Mouse (Mus musculus) adrenal gland, postnatal 14 days (tissue): ENCODE results near the gene Gcsam. TPM values are rescaled to one million over a fixed set of nuclear protein-coding genes. Genes with fewer than 3 reads are reported as not detected.

ENCODE experiments used
- DNase-seq: peaks from one replicate; pipeline ENCODE4 v3.0.0; 2021; ENCODE audit warnings: mixed read lengths
- long read RNA-seq, 2 experiments: library from polyadenylated mRNA; stranded (forward); transcript quantifications; one replicate each; pipeline ENCODE4 v2.0.0; 2021
- total RNA-seq: library from RNA; stranded (reverse); gene quantifications from 2 replicates; pipeline ENCODE4 v1.2.3, GENCODE M21; 2021

Gcsam gene
- 0.34 TPM in 1 of 2 replicates, not detected in the other for total RNA-seq
- long read RNA-seq, experiment 1 = 0 reads
- long read RNA-seq, experiment 2 = 0 reads

DNA sequence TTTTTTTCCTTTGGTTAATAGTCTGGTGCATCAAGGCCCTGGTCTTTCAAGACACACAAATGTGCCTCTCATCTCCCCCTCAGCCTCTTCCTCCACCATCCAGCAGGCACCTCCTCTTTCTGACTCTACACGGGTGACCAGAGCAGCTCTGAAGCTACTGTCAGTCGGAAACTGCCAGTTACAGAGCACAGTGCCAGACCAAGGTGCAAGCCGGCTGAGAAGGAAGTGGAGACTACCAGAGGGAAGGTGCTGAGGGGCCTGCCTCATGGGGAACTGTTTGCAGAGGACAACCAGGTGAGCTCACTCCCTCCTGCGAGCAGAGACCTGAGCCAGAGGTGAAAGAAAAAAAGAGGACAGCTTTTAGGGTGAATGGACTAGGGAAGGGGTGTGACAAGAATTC lies at the start of gene Gcsam:
Gene Gcsam, plus strand, starts transcription at position 114 of the 400 bp plus-strand sequence.
- no peak for DNase-seq

DNA sequence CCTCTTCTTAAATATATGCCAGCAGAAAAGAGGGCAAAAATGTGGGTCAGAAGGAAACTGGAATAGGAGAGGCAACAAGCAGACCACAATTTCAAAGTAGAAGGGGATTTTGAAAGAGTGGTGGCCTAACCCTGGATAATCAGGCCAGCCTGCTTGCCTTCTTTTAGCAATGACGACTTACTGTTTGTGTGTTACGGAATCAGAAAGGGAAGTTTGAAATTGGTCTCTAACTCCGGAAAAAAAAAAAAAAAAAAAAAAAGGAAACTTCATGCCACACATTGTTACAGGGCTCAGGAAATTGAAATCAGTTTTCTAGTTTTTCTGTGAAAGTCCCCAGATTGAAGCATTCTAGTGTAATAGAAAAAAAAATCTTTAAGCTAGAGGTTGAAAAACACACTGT lies 48.4 kb upstream of the Gcsam start:
- DNase-seq = no peak

- no peak for DNase-seq
Observed at GRCm38 (mm10) chr16:45572307-45572706, 37.9 kb upstream of the Gcsam start.

- no peak for DNase-seq
Observed at GRCm38 (mm10) chr16:45579883-45580282, 30.3 kb upstream of the Gcsam start.

- DNase-seq = peak; percentile 53
Observed at GRCm38 (mm10) chr16:45582512-45582911, 27.7 kb upstream of the Gcsam start.

- DNase-seq = no peak
Observed at GRCm38 (mm10) chr16:45593656-45594055, 16.5 kb upstream of the Gcsam start.

GRCm38 (mm10) chr16:45595494-45595893 lies 14.7 kb upstream of the Gcsam start:
- no peak for DNase-seq

GRCm38 (mm10) chr16:45608481-45608954 lies 1.7 kb upstream of the Gcsam start:
- peak; percentile 17 for DNase-seq

- peak; percentile 37 for DNase-seq
Observed at GRCm38 (mm10) chr16:45609300-45609699, 880 bp upstream of the Gcsam start.

GRCm38 (mm10) chr16:45613247-45613646 lies 3.1 kb downstream of the Gcsam start:
- no peak for DNase-seq

GRCm38 (mm10) chr16:45615944-45616343 lies 5.8 kb downstream of the Gcsam start:
- no peak for DNase-seq

- DNase-seq = no peak
Observed at GRCm38 (mm10) chr16:45619751-45620375, 9.7 kb downstream of the Gcsam start.

DNA sequence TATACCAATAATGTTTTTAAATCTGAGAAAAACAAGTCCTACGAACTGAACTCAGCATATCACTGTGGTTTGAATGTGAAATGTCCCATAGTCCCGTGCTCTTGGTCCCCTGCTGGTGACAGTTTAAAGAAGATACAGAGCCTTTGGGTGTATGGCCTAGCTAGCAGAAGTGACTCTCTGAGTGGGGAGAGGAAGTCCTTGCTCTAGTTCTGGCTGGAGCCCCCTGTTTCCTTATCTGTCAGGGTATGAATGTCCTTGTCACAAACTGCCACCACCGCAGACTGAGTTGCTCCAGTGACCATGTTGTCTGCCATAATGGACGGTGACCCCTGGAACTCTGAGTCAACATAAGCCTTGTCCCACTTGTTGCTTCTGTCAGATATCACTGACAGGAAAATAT lies 13.1 kb downstream of the Gcsam start:
- no peak for DNase-seq

GRCm38 (mm10) chr16:45624791-45625190 lies 14.6 kb downstream of the Gcsam start:
- DNase-seq = no peak

DNA sequence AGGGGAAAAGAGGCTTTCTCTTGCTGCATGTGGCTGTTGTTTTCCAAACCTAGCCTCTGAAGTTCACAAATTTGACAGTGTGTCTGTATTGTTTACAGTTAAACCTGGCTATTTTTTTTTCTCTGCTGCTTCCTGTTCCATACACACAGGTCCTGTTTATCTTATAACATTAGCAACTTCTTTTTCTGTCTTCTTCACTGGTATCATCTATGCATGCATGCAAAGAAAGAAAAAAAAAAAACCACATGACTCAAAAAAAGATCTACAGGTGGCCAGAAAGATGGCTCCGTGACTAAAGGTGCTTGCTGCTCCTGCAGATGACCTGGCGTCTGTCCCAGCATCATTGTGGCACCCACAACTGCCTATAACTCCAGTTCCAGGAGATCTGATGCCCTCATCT lies 15.2 kb downstream of the Gcsam start:
- DNase-seq = no peak

GRCm38 (mm10) chr16:45629497-45630105 lies 19.4 kb downstream of the Gcsam start:
- no peak for DNase-seq

DNA sequence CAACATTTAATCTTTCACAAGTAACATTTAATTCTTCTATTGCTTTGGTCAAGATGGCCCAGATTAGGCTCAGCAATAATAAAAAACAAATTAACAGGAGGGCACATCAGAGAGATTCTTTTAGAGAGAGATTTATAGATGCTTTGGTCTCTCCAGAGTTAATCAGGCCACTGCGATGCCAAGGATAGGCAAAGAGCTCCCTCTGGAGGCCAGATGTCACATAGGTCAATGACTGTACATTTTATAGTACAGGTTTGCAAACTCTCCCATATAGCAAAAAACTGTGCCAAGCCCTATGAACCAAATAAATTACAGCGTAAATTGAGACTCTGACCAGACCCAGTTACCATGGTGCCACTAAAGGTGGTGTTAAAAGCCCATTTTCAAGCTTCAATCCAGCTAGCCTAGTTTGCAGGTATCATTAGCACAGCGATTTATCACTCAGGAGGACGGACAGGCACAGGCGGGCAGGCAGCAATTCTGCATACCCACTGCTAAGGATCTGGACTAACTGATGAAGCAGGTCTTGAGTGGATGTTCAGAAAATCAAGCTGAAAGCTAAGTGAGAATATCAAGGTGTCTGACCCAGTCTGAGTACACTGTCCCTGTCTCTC lies 20.3 kb downstream of the Gcsam start:
- peak; percentile 79 for DNase-seq

DNA sequence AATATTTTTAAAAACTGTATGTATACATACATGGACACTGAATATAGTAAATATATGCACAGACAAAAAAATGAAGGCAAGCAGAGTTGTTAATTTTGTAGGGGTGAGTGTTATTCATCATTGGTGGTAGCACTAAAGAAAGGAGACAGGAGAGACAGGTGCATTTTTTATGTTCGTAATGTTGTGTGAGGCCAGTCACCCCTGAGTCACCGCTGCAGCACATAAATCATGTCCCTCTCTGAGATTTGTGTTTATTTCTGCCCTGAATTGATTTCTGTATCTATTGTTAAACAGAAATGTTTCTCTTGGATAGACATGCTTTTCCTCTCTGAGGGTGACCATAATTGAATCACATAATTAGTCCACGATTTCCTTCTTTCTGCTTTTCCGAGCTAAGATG lies 22.2 kb downstream of the Gcsam start:
- DNase-seq = no peak

DNA sequence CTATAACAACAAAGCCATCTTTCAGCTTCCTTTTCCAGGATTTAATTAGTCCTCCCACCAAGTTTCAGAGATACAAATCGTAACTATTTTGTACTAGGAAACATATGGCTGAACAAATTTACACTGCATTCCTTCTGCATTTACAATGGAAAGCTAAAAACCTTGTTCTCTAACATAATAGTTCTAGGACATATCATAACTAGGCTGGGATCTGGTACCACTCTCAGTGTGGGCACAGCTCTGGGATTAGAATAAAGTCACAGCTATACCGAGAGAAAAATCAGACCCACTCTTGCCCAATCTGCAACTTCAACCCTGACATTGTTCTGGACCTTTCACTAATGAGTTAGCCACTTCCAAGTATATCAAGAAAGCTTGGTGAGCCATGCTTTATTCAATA lies 25.6 kb downstream of the Gcsam start:
- DNase-seq = no peak

DNA sequence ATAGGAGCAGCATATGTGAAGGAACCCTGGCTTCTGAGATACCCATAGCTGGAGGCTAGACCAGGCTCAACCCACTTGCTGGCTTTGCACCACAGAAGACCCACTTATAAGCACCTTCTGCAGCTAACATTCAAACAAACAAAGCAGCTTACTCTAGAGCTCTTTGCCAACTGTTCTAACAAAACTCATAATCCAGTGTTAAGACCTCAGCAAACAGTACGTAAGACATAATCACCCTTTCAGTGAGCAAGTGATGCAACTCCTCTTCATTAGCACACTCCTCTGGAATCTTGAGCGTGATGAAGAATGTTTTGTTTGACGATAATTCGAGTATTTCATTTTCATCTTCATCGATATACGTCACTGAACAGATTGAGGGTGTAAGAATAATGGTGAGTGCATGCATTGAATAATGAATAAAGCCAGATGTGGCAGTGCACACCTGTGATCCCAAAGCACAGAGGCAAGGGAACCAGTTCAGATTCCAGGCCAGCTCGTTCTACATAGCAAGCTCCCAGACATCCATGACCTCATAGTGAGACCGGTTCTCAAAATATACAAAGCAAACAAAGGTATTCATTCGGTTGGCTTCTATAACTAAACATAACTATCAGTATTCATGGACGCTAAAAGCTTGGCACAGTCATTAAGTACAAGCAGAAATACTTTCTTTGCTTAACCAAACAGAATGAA lies 30.0 kb downstream of the Gcsam start:
- DNase-seq = no peak

GRCm38 (mm10) chr16:45641301-45641700 lies 31.1 kb downstream of the Gcsam start:
- DNase-seq = peak; percentile 17

DNA sequence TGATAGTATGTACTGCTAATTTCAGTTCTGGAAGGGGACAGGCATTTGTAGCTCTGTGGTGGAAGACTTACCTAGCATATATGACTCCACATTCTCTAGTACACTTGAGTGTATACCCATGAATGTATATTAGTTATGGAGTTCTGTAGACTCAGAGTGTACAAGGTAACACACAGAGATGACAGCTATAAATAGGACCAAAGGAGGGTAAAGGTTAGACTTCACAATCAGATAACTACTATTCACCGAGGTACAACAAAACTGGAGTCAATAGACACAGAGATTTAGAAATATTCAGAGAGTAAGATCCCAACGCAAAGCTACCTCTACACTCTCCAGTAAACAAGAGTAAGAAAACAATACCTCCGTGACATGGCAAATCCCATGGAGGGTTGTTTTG lies 33.8 kb downstream of the Gcsam start:
- no peak for DNase-seq

DNA sequence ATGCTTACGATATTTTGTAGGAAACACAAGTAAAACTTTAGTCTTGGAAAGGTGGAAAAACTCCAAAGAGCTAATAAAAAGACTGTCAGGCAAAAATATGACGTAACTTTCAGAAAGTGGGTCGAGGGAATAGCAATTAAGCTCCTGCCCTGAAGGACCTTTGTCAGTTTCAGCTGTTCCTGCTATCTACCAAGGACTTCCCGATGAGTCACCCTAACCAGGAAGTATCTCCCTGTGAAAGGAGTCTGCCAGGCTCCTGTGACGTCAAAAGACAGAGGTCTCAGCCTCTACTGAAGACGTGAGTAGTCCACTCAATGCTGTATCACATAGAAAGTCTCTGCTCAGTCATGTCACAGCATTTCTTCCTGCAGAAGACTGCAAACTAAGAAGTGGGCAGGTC lies 34.2 kb downstream of the Gcsam start:
- DNase-seq = peak; percentile 82
